Mouse (Mus musculus) limb, embryonic 14.5 days (tissue): ENCODE data around the gene Mapk8ip2. TPM values are rescaled to one million over a fixed set of nuclear protein-coding genes. Genes with fewer than 3 reads are reported as not detected.

Experiments used
- ATAC-seq: fragments of 200-750 bp; cut with Nextera tagmentation; 2 replicates; pipeline ENCODE4 v1.8.0; 2017; ENCODE audit warnings: low read depth, moderate number of reproducible peaks, moderate TSS enrichment; ENCODE audit not compliant: low FRiP score
- DNase-seq: peaks from one replicate; pipeline ENCODE4 v3.0.0-alpha.2; 2015; ENCODE audit warnings: low spot score
- H3K27ac ChIP-seq: fragments of 300-500 bp; sonication (generic); replicated peaks from 2 replicates; pipeline ENCODE4 v1.5.1; 2014; ENCODE audit warnings: low read depth, mild to moderate bottlenecking, low read length, moderate library complexity, mixed read lengths
- H3K27me3 ChIP-seq: fragments of 300-500 bp; sonication (generic); 2 replicates; pipeline ENCODE4 v1.6.1; 2014; ENCODE audit warnings: low read length, mixed read lengths; ENCODE audit not compliant: control insufficient read depth, insufficient read depth
- H3K36me3 ChIP-seq: fragments of 300-500 bp; sonication (generic); 2 replicates; pipeline ENCODE4 v1.6.1; 2014; ENCODE audit warnings: mild to moderate bottlenecking, low read length, moderate library complexity, mixed read lengths; ENCODE audit not compliant: control insufficient read depth, insufficient read depth
- H3K4me1 ChIP-seq: fragments of 300-500 bp; sonication (generic); 2 replicates; pipeline ENCODE4 v1.6.1; 2014; ENCODE audit warnings: antibody characterized with exemption, low read length, mixed read lengths; ENCODE audit not compliant: control insufficient read depth, insufficient read depth
- H3K4me2 ChIP-seq: fragments of 300-500 bp; sonication (generic); replicated peaks from 2 replicates; pipeline ENCODE4 v1.6.1; 2014; ENCODE audit warnings: low read depth, mild to moderate bottlenecking, low read length, moderate library complexity; ENCODE audit not compliant: severe bottlenecking
- H3K4me3 ChIP-seq: fragments of 300-500 bp; sonication (generic); replicated peaks from 2 replicates; pipeline ENCODE4 v1.5.1; 2014; ENCODE audit warnings: low read length
- H3K9ac ChIP-seq: fragments of 300-500 bp; sonication (generic); 2 replicates; pipeline ENCODE4 v1.6.1; 2014; ENCODE audit warnings: mild to moderate bottlenecking, low read depth, low read length, moderate library complexity; ENCODE audit not compliant: severe bottlenecking
- H3K9me3 ChIP-seq: fragments of 300-500 bp; sonication (generic); 2 replicates; pipeline ENCODE4 v1.6.1; 2016; ENCODE audit warnings: low read length; ENCODE audit not compliant: control insufficient read depth
- POLR2A ChIP-seq: fragments of 200-500 bp; IDR thresholded peaks from 2 replicates; pipeline ENCODE4 v1.8.0; 2012; ENCODE audit warnings: inconsistent platforms, mild to moderate bottlenecking, moderate library complexity, borderline replicate concordance; ENCODE audit not compliant: insufficient read depth, insufficient read length; ENCODE audit errors: extremely low read depth
- WGBS: fragments of 180-500 bp; shearing (Covaris S2); extraction: QIAGEN DNeasy Blood & Tissue Kit; methylation state at CpG from one replicate; pipeline ENCODE4 v1.1.7; 2014; 5-methylcytosine and 5-hydroxymethylcytosine counted together
- polyA plus RNA-seq, 2 experiments: library from polyadenylated mRNA; depleted of rRNA in 1 of 2; stranded (reverse) in 1 of 2; unstranded in 1 of 2; fragments of >200 nt; fragmentation: Nextera tagmentation in 1 of 2; extraction: Ambion mirVana in 1 of 2; gene quantifications; 2 replicates each; pipeline versions ENCODE4 v1.2.1 to v1.2.3; 2012 to 2014

Gene Mapk8ip2
- 2.5 and 2.6 TPM in 2 replicates for polyA plus RNA-seq (2012; rRNA removed)
- polyA plus RNA-seq (2014; fragmentation: Nextera tagmentation; extraction: Ambion mirVana), result 0.99 and 1.5 TPM in 2 replicates

DNA sequence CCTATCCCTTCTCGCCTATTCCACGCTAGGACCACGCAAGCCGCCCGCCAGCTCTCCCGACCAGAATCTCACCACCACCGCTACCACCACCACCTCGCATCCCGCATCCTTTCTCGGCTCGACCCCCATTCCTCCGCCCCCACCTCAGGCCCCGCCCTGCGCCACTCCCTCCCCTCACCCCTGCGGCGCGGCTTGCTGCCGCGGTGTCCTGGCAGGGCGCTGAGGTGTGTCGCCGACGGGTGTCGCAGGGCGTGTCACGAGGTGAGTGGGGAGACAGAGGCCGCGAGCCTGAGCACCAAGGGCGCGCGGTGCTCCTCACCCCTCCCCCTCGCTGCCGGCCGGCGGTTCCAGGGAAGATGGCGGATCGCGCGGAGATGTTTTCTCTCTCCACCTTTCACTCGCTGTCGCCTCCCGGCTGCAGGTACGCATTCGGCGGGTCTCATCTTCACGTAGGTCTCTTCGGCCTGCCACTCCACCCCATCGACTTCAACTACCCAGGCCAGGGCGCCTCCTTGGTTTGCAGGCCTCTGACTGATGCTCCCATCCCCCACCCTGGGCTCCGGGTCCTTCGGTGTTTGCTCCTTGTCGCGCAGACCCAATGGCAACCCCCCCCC lies at the start of gene Mapk8ip2:
TSS of gene Mapk8ip2 (plus strand) at position 49 of the 614 bp plus-strand sequence.
- Histone ChIP-seq H3K9ac (no peak within 1 kb of the TSS), H3K4me3 (peak within 1 kb of the TSS; percentile 47), H3K4me1 (peaks cover 4% of the 10 kb centered on the region; the same call in 1 of the 2 replicates), H3K27me3 (peaks cover 12% of the 10 kb centered on the region), H3K27ac (no peak within 1 kb of the TSS), H3K36me3 (no peaks in the 10 kb centered on the region), H3K4me2 (peak within 1 kb of the TSS; percentile 79), H3K9me3 (no peaks in the 10 kb centered on the region)
- DNase-seq (no peak), ATAC-seq (no peak; the same call in 1 of the 2 replicates)
- 0% methylated on average over 33 of the region's 53 CpGs for WGBS
- no peak for TF ChIP-seq POLR2A

- ATAC-seq, result no peak
- no peak for TF ChIP-seq POLR2A
- Histone ChIP-seq H3K27me3 (no peaks in the 10 kb centered on the region), H3K9ac (no peak overlapping the region), H3K36me3 (no peaks in the 10 kb centered on the region), H3K27ac (no peak overlapping the region), H3K4me2 (no peak overlapping the region), H3K4me1 (no peaks in the 10 kb centered on the region), H3K4me3 (no peak overlapping the region), H3K9me3 (no peaks in the 10 kb centered on the region)
- DNase-seq, result no peak
- WGBS, result 76% methylated on average over 10 of the region's 10 CpGs
Measured at GRCm38 (mm10) chr15:89404831-89405623, 48.7 kb upstream of the Mapk8ip2 start.

- H3K4me3 ChIP-seq, result no peak overlapping the region
- H3K27me3 ChIP-seq, result no peaks in the 10 kb centered on the region
- TF ChIP-seq POLR2A, result no peak
Measured at GRCm38 (mm10) chr15:89406691-89407090, 47.0 kb upstream of the Mapk8ip2 start.

GRCm38 (mm10) chr15:89410118-89410517 lies 43.6 kb upstream of the Mapk8ip2 start, which contains the start of gene Syce3:
Syce3 (minus strand) TSS chr15:89410503.
- no peaks in the 10 kb centered on the region for H3K36me3 ChIP-seq
- no peak within 1 kb of the TSS for H3K4me3 ChIP-seq
- H3K9ac ChIP-seq, result no peak within 1 kb of the TSS
- H3K4me1 ChIP-seq, result no peaks in the 10 kb centered on the region
- H3K4me2 ChIP-seq, result no peak within 1 kb of the TSS
- WGBS, result 82% methylated on average over 21 of the region's 24 CpGs
- DNase-seq (no peak), ATAC-seq (no peak)
- no peak for TF ChIP-seq POLR2A
- no peak within 1 kb of the TSS for H3K27ac ChIP-seq
- H3K9me3 ChIP-seq, result no peaks in the 10 kb centered on the region
- H3K27me3 ChIP-seq, result no peaks in the 10 kb centered on the region

More at GRCm38 (mm10) chr15:89406691-89407090, 47.0 kb upstream of the Mapk8ip2 start:
- no peak overlapping the region for H3K27ac ChIP-seq
- H3K36me3 ChIP-seq, result no peaks in the 10 kb centered on the region
- H3K4me2 ChIP-seq, result no peak overlapping the region
- H3K9me3 ChIP-seq, result no peaks in the 10 kb centered on the region
- no peaks in the 10 kb centered on the region for H3K4me1 ChIP-seq
- ATAC-seq (no peak), DNase-seq (no peak)
- no peak overlapping the region for H3K9ac ChIP-seq

DNA sequence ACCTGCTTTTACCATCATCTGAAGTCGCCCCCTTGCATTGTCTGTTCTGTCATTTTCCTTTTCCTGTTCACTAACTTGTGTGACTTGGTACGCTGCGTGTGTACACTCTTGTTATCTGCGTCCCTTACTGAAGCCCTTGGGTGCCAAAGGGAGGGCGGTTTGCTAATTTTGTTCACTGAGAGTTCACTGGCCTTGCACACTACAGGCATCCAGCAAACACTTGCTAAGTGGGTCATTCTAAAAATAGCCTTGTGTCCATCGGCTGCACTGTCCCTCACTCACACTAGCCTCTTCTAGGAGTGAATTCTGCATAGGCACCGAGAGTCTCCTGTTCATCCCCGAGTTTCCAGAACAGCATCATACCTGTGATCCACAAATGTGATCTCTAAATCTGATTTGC lies 38.4 kb upstream of the Mapk8ip2 start:
- Histone ChIP-seq H3K4me1 (no peaks in the 10 kb centered on the region), H3K9me3 (no peaks in the 10 kb centered on the region), H3K27ac (no peak overlapping the region), H3K27me3 (no peaks in the 10 kb centered on the region), H3K9ac (no peak overlapping the region), H3K4me3 (no peak overlapping the region), H3K4me2 (no peak overlapping the region), H3K36me3 (peaks cover 5% of the 10 kb centered on the region)
- no peak for TF ChIP-seq POLR2A
- 89% methylated on average over 8 of the region's 8 CpGs for WGBS
- DNase-seq, result no peak
- no peak for ATAC-seq
